Mouse (Mus musculus) kidney, postnatal 0 days (tissue): ENCODE data around the gene Grem2. TPM values are rescaled to one million over a fixed set of nuclear protein-coding genes. Genes with fewer than 3 reads are reported as not detected.

Experiments
- ATAC-seq: fragments of 200-750 bp; cut with Nextera tagmentation; replicated peaks from 2 replicates; pipeline ENCODE4 v1.8.0; 2017; ENCODE audit warnings: low read depth, moderate number of reproducible peaks, moderate TSS enrichment, moderate library complexity; ENCODE audit not compliant: low FRiP score
- DNase-seq: peaks from one replicate; pipeline ENCODE4 v3.0.0-alpha.2; 2016; ENCODE audit warnings: low spot score
- H3K27ac ChIP-seq: fragments of 300-500 bp; sonication (generic); 2 replicates; pipeline ENCODE4 v1.5.1; 2014; ENCODE audit warnings: mild to moderate bottlenecking
- H3K27me3 ChIP-seq: fragments of 300-500 bp; sonication (generic); 2 replicates; pipeline ENCODE4 v1.6.1; 2014; ENCODE audit warnings: low read length, mixed read lengths; ENCODE audit not compliant: insufficient read depth
- H3K36me3 ChIP-seq: fragments of 300-500 bp; sonication (generic); 2 replicates; pipeline ENCODE4 v1.6.1; 2014; ENCODE audit warnings: low read length, mixed read lengths; ENCODE audit not compliant: insufficient read depth
- H3K4me1 ChIP-seq: fragments of 300-500 bp; sonication (generic); replicated peaks from 2 replicates; pipeline ENCODE4 v1.6.1; 2014; ENCODE audit warnings: antibody characterized with exemption, low read length, mixed read lengths; ENCODE audit not compliant: insufficient read depth
- H3K4me2 ChIP-seq: fragments of 300-500 bp; sonication (generic); 2 replicates; pipeline ENCODE4 v1.6.1; 2014; ENCODE audit warnings: mild to moderate bottlenecking, low read length, moderate library complexity, mixed read lengths
- H3K4me3 ChIP-seq: fragments of 300-500 bp; sonication (generic); replicated peaks from 2 replicates; pipeline ENCODE4 v1.5.1; 2014; ENCODE audit warnings: low read depth, low read length
- H3K9ac ChIP-seq: fragments of 300-500 bp; sonication (generic); 2 replicates; pipeline ENCODE4 v1.6.1; 2014; ENCODE audit warnings: low read depth, low read length
- H3K9me3 ChIP-seq: fragments of 300-500 bp; sonication (generic); replicated peaks from 2 replicates; pipeline ENCODE4 v1.6.1; 2016; ENCODE audit warnings: low read length, inconsistent platforms, mixed read lengths
- CTCF ChIP-seq: IDR thresholded peaks from 2 replicates; pipeline ENCODE4 v1.5.1; 2016; ENCODE audit warnings: antibody characterized with exemption, low read depth, mild to moderate bottlenecking, moderate library complexity
- WGBS: fragments of 180-500 bp; shearing (Covaris S2); extraction: QIAGEN DNeasy Blood & Tissue Kit; methylation state at CpG from one replicate; pipeline ENCODE4 v1.1.7; 2014; 5-methylcytosine and 5-hydroxymethylcytosine counted together
- polyA plus RNA-seq: library from polyadenylated mRNA; unstranded; fragments of >200 nt; fragmentation: Nextera tagmentation; extraction: Ambion mirVana; gene quantifications from 2 replicates; pipeline ENCODE4 v1.2.1, GENCODE M21; 2015

Grem2 gene
- polyA plus RNA-seq, 1 experiment from 2014 or later, result 0.91 TPM

GRCm38 (mm10) chr1:174909834-174910233 is 11.8 kb downstream of the Grem2 start:
- Histone ChIP-seq H3K4me3 (no peak overlapping the region), H3K27me3 (no peaks in the 10 kb centered on the region), H3K27ac (no peak overlapping the region), H3K4me2 (no peak overlapping the region), H3K9ac (no peak overlapping the region), H3K9me3 (no peaks in the 10 kb centered on the region), H3K36me3 (no peaks in the 10 kb centered on the region), H3K4me1 (no peaks in the 10 kb centered on the region)
- DNase-seq, result no peak
- no peak for ATAC-seq
- no peak for TF ChIP-seq CTCF
- WGBS, result 86% methylated on average over 3 of the region's 3 CpGs

- Histone ChIP-seq H3K4me1 (no peaks in the 10 kb centered on the region), H3K36me3 (no peaks in the 10 kb centered on the region), H3K9me3 (no peaks in the 10 kb centered on the region), H3K4me3 (no peak overlapping the region), H3K27ac (no peak overlapping the region), H3K4me2 (no peak overlapping the region), H3K9ac (no peak overlapping the region), H3K27me3 (no peaks in the 10 kb centered on the region)
- 82% methylated on average over 5 of the region's 5 CpGs for WGBS
- no peak for ATAC-seq
- DNase-seq, result no peak
- no peak for TF ChIP-seq CTCF
Observed at GRCm38 (mm10) chr1:174908232-174908631, 13.4 kb downstream of the Grem2 start.

- DNase-seq (no peak), ATAC-seq (no peak)
- Histone ChIP-seq H3K4me3 (no peak overlapping the region), H3K27me3 (no peaks in the 10 kb centered on the region), H3K9me3 (no peaks in the 10 kb centered on the region), H3K4me2 (no peak overlapping the region), H3K36me3 (no peaks in the 10 kb centered on the region), H3K4me1 (no peaks in the 10 kb centered on the region), H3K9ac (no peak overlapping the region), H3K27ac (no peak overlapping the region)
- WGBS, result 54% methylated on average over 5 of the region's 5 CpGs
- TF ChIP-seq CTCF, result no peak
Observed at GRCm38 (mm10) chr1:174907637-174908036, 14.0 kb downstream of the Grem2 start.

DNA sequence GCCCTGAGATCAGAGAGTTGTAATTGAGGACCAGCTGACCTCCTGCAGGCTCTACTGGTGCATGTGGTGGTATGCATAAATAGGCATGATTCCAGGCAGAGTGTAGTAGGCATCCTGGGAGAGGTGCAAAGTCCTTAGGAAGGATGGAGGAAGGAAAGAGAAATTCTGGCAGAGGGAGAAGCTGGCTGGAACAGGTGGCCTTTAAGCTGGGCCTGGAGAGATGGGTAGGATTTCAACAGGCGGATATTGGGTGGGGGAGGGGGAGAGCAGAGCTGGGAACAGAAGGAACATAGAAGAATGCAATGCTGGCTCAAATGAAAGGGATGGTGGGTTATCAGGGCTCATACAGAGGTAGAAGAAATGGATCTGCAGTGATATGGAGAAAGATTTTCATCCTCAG is 18.9 kb downstream of the Grem2 start:
- ATAC-seq (no peak), DNase-seq (no peak)
- H3K27ac ChIP-seq, result no peak overlapping the region
- H3K27me3 ChIP-seq, result no peaks in the 10 kb centered on the region
- no peaks in the 10 kb centered on the region for H3K4me1 ChIP-seq
- no peak overlapping the region for H3K4me3 ChIP-seq
- no peak overlapping the region for H3K9ac ChIP-seq
- no peak overlapping the region for H3K4me2 ChIP-seq
- H3K9me3 ChIP-seq, result no peaks in the 10 kb centered on the region
- no peak for TF ChIP-seq CTCF
- no peaks in the 10 kb centered on the region for H3K36me3 ChIP-seq
- WGBS, result 35% methylated on average over 1 of the region's 1 CpGs

DNA sequence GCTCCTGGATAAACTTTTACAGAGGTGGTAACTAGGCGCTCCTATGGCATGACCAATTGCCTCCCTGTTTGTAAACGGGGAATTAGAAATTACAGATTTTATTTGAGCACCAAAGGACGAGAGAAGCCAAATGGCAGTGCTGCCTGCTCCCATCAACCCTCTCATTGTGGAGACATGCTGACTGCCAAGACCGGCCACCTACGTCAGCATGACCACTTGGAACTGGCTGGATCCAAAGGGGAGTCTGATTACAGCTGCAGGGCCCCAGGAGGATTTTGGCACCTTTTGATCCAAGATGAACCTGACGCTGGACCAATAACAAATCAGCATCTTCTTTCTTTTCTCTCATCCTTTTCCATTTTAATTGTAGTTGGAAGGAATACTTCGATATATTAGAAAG is 29.1 kb downstream of the Grem2 start:
- DNase-seq (no peak), ATAC-seq (no peak)
- H3K27ac ChIP-seq, result no peak overlapping the region
- no peaks in the 10 kb centered on the region for H3K27me3 ChIP-seq
- no peaks in the 10 kb centered on the region for H3K36me3 ChIP-seq
- H3K4me3 ChIP-seq, result no peak overlapping the region
- H3K4me2 ChIP-seq, result no peak overlapping the region
- no peaks in the 10 kb centered on the region for H3K9me3 ChIP-seq
- WGBS, result 81% methylated on average over 7 of the region's 7 CpGs
- no peak overlapping the region for H3K9ac ChIP-seq
- no peak for TF ChIP-seq CTCF
- no peaks in the 10 kb centered on the region for H3K4me1 ChIP-seq

DNA sequence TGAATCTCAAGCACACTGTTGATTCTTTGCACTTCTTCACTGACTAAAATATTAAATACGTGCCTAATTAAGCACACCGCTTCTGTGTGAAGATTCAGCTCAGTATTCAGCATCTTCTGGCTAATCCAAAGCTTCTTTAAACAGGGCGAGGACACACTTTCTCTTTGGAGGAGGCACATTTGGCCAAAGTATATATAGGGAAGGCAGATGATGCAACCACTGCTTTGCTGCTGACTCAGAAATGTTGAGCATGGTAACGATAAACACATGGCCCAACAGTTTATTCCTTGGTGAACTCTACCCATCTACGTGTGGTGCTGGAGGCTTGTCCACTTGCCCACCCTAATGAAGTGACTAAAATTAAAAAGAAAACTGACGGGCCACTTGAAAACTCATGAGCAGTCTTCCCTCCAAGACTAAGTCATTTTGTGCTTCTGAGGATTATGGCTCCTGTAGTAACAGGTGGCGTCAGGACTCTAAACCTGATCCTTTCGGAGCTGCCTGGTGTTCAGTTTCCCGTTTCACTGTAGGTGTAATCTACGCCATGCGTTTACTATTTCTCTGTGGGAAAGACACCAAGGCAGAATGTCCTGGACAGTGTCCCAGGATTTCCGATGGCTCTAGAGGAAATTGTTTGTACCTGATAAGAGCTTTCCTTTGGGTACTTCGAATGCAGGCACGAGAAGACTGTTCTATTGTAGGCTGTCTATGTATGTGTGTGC is 32.8 kb downstream of the Grem2 start:
- no peak for DNase-seq
- ATAC-seq, result no peak
- Histone ChIP-seq H3K27ac (no peak overlapping the region), H3K9me3 (no peaks in the 10 kb centered on the region), H3K36me3 (no peaks in the 10 kb centered on the region), H3K4me1 (no peaks in the 10 kb centered on the region), H3K27me3 (no peaks in the 10 kb centered on the region), H3K4me3 (no peak overlapping the region), H3K4me2 (no peak overlapping the region), H3K9ac (no peak overlapping the region)
- 77% methylated on average over 14 of the region's 14 CpGs for WGBS
- TF ChIP-seq CTCF, result no peak

- no peaks in the 10 kb centered on the region for H3K9me3 ChIP-seq
- H3K4me1 ChIP-seq, result no peaks in the 10 kb centered on the region
- TF ChIP-seq CTCF, result no peak
- WGBS, result 100% methylated on average over 1 of the region's 1 CpGs
- no peak overlapping the region for H3K4me2 ChIP-seq
- H3K36me3 ChIP-seq, result no peaks in the 10 kb centered on the region
- H3K27me3 ChIP-seq, result no peaks in the 10 kb centered on the region
- H3K9ac ChIP-seq, result no peak overlapping the region
- DNase-seq (no peak), ATAC-seq (no peak)
- H3K27ac ChIP-seq, result no peak overlapping the region
- H3K4me3 ChIP-seq, result no peak overlapping the region
Observed at GRCm38 (mm10) chr1:174888073-174888472, 33.5 kb downstream of the Grem2 start.
